Mouse (Mus musculus): ENCODE results near the gene Terf2.
A peak's percentile ranks its signal among the peaks of the same experiment; 100 is the strongest.
"Not testable (repeated sequence)": the region's sequence is repeated elsewhere in the genome, so short reads cannot be mapped to it uniquely, and the experiment has no call there.

Gene Terf2

DNA sequence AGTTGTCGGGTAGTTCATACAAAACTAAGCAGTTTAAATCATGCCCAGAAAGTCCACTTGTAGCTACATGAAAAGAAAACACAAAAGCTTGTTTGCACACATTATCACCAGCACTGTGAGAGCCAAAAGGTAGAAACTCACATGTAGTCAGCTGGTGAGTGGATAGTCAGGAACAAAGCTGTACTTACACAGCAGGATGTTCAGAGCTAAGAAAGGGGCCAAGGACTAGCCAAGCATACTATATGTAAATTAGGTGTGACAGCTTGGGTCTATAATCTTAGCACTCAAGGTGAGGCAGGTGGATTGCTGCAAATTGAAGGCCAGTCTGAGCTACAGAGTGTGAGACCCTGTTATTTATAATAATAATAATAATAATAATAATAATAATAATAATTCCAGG is 33.7 kb downstream of the Terf2 start:
- no peak for DNase-seq (ENCODE audit: extremely low spot score, low spot score)

- no peak for DNase-seq (ENCODE audit: extremely low spot score, low spot score)
Measured at GRCm38 (mm10) chr8:107056973-107057369, 39.4 kb downstream of the Terf2 start.

GRCm38 (mm10) chr8:107056076-107056972 is 40.0 kb downstream of the Terf2 start, which contains the start of the genes Cog8 and Nip7:
Gene Cog8 (minus strand): TSS chr8:107056689.
Gene Nip7 (plus strand): TSS chr8:107056877.
- peak; percentile 98 for DNase-seq (ENCODE audit: extremely low spot score, low spot score)

- no peak for DNase-seq (ENCODE audit: extremely low spot score, low spot score)
Measured at GRCm38 (mm10) chr8:107052046-107052445, 44.3 kb downstream of the Terf2 start.

GRCm38 (mm10) chr8:107049480-107049879 is 46.9 kb downstream of the Terf2 start:
- no peak for DNase-seq (ENCODE audit: extremely low spot score, low spot score)

DNA sequence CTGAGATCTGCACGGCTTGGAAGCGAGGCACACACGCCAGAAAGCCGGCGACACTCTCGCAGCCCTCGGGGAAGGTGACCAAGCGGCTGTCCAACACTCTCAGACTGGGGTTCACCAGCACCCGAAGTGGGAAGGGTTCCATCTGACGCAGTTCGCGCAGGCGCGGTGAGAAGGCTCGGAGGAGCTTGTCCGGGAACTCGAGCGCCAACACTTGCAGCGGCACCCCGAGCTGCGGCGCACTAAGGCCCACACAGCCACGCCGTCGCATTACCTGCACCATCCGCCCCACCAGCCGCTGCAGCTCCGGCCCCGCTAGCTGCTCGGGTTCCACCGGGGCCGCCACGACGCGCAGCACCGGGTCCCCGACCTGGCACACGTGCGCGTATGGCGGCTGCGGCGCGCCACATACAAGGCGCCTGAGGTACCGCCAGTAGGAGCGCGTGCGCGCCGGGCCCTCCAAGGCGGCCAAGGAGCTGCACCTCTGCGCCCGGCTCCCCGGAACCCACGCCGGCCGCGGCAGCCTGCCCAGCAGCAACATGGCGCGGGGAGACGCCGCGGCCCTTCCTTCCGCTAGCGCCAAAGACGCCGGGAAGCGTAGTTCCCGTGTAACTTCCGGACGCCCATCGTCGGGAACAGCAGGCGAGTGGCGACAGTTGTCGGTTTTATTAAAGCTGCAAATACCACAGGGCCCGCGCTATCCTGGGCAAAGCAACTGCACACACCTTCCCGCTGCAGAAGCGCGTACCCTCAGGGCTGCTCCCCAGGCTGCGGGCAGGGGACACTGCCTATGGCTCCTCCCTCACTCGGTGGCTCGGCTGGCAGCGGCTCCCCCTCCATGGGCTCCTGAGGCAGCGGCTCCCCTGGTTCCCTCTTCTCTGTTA is 48.0 kb downstream of the Terf2 start, which contains the start of gene Pdf:
Gene Pdf (minus strand): TSS at position 554 of the 881 bp plus-strand sequence.
- DNase-seq (ENCODE audit: extremely low spot score, low spot score), result peak; percentile 80

DNA sequence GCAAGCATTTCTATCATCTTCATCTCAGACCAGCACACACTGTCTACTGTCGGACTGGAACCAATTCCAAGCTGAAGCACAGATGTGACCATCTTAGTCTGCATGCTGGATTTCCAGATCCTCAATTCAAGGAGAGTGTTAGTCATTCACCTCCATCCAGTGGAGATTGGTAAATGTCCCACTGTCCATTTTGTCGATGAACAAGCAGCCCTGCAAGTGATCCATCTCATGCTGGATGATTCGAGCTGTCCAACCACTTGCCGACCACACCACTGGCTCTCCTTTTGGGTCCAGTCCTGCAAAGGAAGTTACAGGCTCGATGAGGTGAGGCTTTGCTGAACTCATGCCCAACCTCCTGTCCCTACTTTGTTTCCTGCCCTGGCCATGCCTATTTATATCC is 49.4 kb downstream of the Terf2 start:
- no peak for DNase-seq (ENCODE audit: extremely low spot score, low spot score)

- no peak for DNase-seq (ENCODE audit: extremely low spot score, low spot score)
Measured at GRCm38 (mm10) chr8:107045478-107045877, 50.9 kb downstream of the Terf2 start.

DNA sequence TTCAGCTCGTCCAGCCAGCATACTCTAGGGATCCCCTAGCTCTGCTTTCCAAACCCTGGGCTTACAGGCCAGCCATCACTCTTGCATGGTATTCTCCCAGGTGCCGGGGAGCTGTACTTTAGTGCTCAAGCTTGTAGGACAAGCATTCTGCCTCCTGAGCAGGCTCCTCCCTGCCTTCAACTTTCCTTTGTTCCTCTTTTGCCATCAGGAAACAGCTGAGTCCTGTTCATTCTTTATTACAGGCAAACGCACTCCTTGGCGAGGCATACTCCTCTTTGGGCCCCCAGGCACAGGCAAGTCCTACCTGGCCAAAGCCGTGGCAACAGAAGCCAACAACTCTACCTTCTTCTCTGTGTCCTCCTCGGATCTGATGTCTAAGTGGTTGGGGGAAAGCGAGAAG is 55.7 kb downstream of the Terf2 start:
- no peak for DNase-seq (ENCODE audit: extremely low spot score, low spot score)

DNA sequence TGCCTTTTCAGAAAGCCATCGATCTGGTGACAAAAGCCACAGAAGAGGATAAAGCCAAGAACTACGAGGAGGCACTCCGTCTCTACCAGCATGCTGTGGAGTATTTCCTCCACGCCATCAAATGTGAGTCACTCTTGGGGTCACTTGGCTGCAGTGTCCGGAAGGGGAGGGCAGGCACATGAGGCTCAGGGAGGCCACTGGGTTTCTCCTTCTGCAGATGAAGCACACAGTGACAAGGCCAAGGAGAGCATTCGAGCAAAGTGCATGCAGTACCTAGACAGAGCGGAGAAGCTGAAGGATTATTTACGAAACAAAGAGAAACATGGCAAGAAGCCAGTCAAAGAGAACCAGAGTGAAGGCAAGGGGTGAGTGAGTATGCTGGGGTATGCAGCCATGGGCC is 59.7 kb downstream of the Terf2 start:
- no peak for DNase-seq (ENCODE audit: extremely low spot score, low spot score)

DNA sequence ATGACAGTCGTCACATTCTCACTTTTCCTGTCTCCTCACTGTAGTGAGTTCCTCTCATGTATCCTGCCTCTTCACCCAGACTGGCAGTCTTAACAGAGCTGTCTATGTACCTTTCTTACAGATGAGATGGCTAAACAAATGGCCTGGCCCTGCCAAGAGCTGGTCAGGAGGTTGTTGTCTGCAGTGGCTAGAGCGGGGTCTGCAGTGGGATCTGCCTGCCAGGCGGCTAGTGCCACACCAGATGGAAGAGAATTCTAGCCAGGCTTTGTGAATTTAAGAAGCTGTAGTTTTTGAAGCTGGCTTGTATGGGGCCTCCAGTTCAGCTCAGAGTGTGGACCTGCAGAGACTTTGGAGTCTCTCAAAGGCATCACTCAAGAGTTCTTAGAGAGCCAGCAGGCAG is 60.7 kb downstream of the Terf2 start:
- DNase-seq (ENCODE audit: extremely low spot score, low spot score), result no peak

GRCm38 (mm10) chr8:107033609-107034008 is 62.7 kb downstream of the Terf2 start:
- not testable (repeated sequence) for DNase-seq (ENCODE audit: extremely low spot score, low spot score)

DNA sequence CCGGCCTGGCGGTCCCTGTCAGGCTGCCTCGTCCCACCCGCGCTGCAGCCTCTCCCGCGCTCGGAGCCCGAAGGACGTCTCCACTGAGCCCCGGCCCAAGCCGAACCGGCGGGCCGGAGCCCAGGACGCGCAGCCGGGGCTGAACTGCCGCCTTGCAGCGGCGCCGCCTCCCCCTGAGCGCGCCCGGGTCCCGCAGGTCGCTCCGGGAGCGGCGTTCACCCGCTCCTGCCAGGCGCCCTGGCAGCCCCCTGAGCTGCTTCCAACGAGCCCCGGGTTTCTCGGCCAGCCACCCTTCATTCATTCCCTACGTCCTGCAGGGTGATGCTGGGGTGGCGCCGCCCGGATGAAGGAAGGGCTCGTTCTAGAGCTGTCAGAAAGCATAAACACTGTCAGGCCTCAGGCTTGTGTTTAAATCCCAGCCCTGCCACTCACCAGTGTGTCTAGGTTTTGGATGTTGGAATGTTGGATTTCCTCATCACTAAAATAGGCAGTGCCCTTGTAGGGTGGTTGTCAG is 64.7 kb downstream of the Terf2 start:
- DNase-seq (ENCODE audit: extremely low spot score, low spot score), result no peak

GRCm38 (mm10) chr8:107030650-107031576 is 65.4 kb downstream of the Terf2 start, which contains the start of gene Vps4a:
Gene Vps4a (plus strand): TSS chr8:107031222.
- DNase-seq (ENCODE audit: extremely low spot score, low spot score), result peak; percentile 99

- no peak for DNase-seq (ENCODE audit: extremely low spot score, low spot score)
Measured at GRCm38 (mm10) chr8:107030058-107030457, 66.3 kb downstream of the Terf2 start.

DNA sequence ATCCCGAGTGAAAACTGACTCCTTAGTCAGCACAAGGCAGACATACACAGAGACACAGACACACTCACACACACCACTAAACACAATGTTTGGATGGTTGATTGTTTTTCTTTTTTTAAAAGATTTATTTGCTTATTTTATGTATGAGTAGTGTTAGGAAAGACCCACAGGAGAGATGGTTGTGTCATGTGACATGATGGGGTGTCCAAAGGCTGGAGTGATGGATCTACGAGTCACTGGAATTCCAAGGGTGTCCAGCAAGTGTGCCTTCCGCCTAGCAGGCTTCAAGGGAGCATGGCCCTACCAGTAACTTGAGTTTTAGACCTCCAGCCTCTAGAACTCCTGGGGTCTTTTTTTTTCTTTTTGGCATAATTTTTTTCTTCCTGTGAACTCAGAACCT is 67.0 kb downstream of the Terf2 start:
- DNase-seq (ENCODE audit: extremely low spot score, low spot score), result no peak

DNA sequence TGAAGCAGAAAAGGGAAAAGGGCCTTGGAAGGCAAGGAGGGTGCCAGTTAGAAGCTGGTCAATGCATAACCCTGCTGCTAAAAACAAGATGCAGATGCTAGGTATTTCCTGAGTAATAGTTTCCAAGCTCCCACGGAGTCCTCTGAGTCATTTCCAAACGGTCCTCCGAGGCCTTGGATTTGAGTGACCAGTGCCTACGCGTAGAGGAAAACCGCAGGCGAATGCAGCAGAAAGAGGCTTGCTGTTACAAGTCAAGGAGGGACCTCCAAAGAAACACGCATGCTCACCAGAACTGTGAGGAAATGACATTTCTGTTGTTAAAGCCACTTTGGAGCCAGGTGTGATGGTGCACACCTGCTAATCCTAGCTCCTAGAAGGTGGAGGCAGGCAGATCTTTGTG is 72.9 kb downstream of the Terf2 start:
- no peak for DNase-seq (ENCODE audit: extremely low spot score, low spot score)

Measured in neural tube, embryonic 10.5 days (tissue).